Mouse (Mus musculus) intestine, embryonic 14.5 days (tissue): ENCODE results near the gene Popdc3. TPM values are rescaled to one million over a fixed set of nuclear protein-coding genes. Genes with fewer than 3 reads are reported as not detected.
A peak's percentile ranks its signal among the peaks of the same experiment; 100 is the strongest.
"Not testable (repeated sequence)": the region's sequence is repeated elsewhere in the genome, so short reads cannot be mapped to it uniquely, and the experiment has no call there.

Experiments
- ATAC-seq: fragments of 200-750 bp; cut with Nextera tagmentation; replicated peaks from 2 replicates; pipeline ENCODE4 v1.8.0; 2017; ENCODE audit warnings: low read depth, moderate number of reproducible peaks, moderate TSS enrichment, moderate library complexity; ENCODE audit not compliant: low FRiP score, low TSS enrichment
- DNase-seq: peaks from one replicate; pipeline ENCODE4 v3.0.0-alpha.2; 2018; ENCODE audit warnings: low spot score
- H3K27ac ChIP-seq: fragments of 300-500 bp; sonication (generic); 2 replicates; pipeline ENCODE4 v1.5.1; 2014; ENCODE audit warnings: low read depth, mild to moderate bottlenecking, control low read depth
- H3K27me3 ChIP-seq: fragments of 300-500 bp; sonication (generic); replicated peaks from 2 replicates; pipeline ENCODE4 v1.6.1; 2014; ENCODE audit warnings: low read length, control low read depth; ENCODE audit not compliant: control insufficient read depth, insufficient read depth
- H3K36me3 ChIP-seq: fragments of 300-500 bp; sonication (generic); 2 replicates; pipeline ENCODE4 v1.6.1; 2014; ENCODE audit warnings: low read length, control low read depth; ENCODE audit not compliant: control insufficient read depth, insufficient read depth
- H3K4me1 ChIP-seq: fragments of 300-500 bp; sonication (generic); replicated peaks from 2 replicates; pipeline ENCODE4 v1.6.1; 2014; ENCODE audit warnings: low read length, control low read depth, mixed read lengths; ENCODE audit not compliant: control insufficient read depth, insufficient read depth
- H3K4me2 ChIP-seq: fragments of 300-500 bp; sonication (generic); 2 replicates; pipeline ENCODE4 v1.6.1; 2014; ENCODE audit warnings: low read length
- H3K4me3 ChIP-seq: fragments of 300-500 bp; sonication (generic); 2 replicates; pipeline ENCODE4 v1.5.1; 2014; ENCODE audit warnings: low read depth, low read length, control low read depth, mixed read lengths
- H3K9ac ChIP-seq: fragments of 300-500 bp; sonication (generic); 2 replicates; pipeline ENCODE4 v1.6.1; 2014; ENCODE audit warnings: mild to moderate bottlenecking, low read length
- H3K9me3 ChIP-seq: fragments of 300-500 bp; sonication (generic); 2 replicates; pipeline ENCODE4 v1.6.1; 2016; ENCODE audit warnings: low read length, control low read depth; ENCODE audit not compliant: control insufficient read depth
- WGBS: fragments of 180-500 bp; shearing (Covaris S2); extraction: QIAGEN DNeasy Blood & Tissue Kit; methylation state at CpG from one replicate; pipeline ENCODE4 v1.1.7; 2014; 5-methylcytosine and 5-hydroxymethylcytosine counted together
- polyA plus RNA-seq: library from polyadenylated mRNA; unstranded; fragments of >200 nt; fragmentation: Nextera tagmentation; extraction: Ambion mirVana; gene quantifications from 2 replicates; pipeline ENCODE4 v1.2.1, GENCODE M21; 2014

Popdc3 gene
- 0.22 and 0.51 TPM in 2 replicates for polyA plus RNA-seq

GRCm38 (mm10) chr10:45177798-45178197 lies at the start of gene Popdc3:
Popdc3 (plus strand) TSS chr10:45178098.
- H3K4me1 ChIP-seq, H3K36me3 ChIP-seq, DNase-seq, H3K9me3 ChIP-seq, H3K27me3 ChIP-seq, ATAC-seq, H3K4me2 ChIP-seq, H3K27ac ChIP-seq, H3K4me3 ChIP-seq, H3K9ac ChIP-seq: not testable (repeated sequence)
- 67% methylated on average over 1 of the region's 5 CpGs for WGBS

DNA sequence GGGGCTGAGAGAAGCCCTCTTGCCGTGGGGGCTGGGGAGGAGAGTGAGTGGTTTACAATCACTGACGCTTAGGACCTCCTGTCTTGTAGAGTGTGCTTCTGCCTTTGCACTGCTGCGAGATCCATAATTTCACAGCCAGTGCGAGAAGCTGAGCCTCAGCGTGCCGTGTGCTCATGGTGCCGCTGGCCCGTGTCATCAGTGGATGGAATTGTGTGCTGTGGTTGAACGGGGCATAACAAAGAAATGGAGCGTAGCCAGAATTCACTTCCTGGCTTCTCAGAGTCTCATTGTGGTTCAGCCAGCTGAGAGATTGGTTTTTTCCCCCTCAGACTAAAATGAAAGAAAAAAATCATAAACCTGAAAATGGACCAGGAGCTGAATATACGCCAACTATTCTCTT lies 48.8 kb upstream of the Popdc3 start:
- 80% methylated on average over 11 of the region's 11 CpGs for WGBS
- Histone ChIP-seq H3K9me3 (no peaks in the 10 kb centered on the region), H3K4me1 (no peaks in the 10 kb centered on the region), H3K27ac (0 out of 2 replicates have a peak overlapping the region, but pooled peaks have one; percentile 23), H3K4me3 (no peak overlapping the region), H3K4me2 (no peak overlapping the region), H3K27me3 (no peaks in the 10 kb centered on the region), H3K36me3 (peaks cover 40% of the 10 kb centered on the region), H3K9ac (no peak overlapping the region)
- no peak for ATAC-seq
- DNase-seq, result no peak

- Histone ChIP-seq H3K4me3 (no peak overlapping the region), H3K9me3 (no peaks in the 10 kb centered on the region), H3K4me2 (no peak overlapping the region), H3K27me3 (no peaks in the 10 kb centered on the region), H3K4me1 (no peaks in the 10 kb centered on the region), H3K27ac (no peak overlapping the region), H3K36me3 (peaks cover 40% of the 10 kb centered on the region), H3K9ac (no peak overlapping the region)
- WGBS, result 84% methylated on average over 6 of the region's 6 CpGs
- peak; percentile 54 for DNase-seq
- no peak; the same call in 1 of the 2 replicates for ATAC-seq
Measured at GRCm38 (mm10) chr10:45130004-45130403, 47.9 kb upstream of the Popdc3 start.

DNA sequence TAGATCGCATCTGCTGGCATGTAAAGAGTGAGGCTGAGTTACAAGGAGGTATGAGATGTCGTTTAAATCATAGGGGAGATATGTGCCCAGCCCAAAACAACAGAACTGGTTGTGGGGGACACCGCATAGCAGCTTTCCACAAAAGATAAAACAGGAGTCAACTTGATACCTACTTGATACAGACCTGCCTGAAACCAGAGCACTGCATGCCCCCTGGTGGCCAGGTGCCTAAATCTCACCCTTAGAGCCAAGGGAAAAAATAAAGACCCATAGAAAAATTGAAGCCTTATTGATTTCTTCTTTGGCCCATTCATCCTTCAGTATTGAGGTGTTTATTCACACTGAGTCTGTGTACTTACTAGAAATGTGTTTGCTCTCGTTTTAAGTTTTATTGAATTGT lies 45.5 kb upstream of the Popdc3 start:
- peak; percentile 59 for DNase-seq
- no peak for ATAC-seq
- Histone ChIP-seq H3K9ac (no peak overlapping the region), H3K9me3 (no peaks in the 10 kb centered on the region), H3K4me1 (no peaks in the 10 kb centered on the region), H3K27ac (no peak overlapping the region), H3K36me3 (peaks cover 21% of the 10 kb centered on the region; the same call in 1 of the 2 replicates), H3K4me2 (no peak overlapping the region), H3K4me3 (no peak overlapping the region), H3K27me3 (no peaks in the 10 kb centered on the region)
- WGBS, result 66% methylated on average over 4 of the region's 4 CpGs

DNA sequence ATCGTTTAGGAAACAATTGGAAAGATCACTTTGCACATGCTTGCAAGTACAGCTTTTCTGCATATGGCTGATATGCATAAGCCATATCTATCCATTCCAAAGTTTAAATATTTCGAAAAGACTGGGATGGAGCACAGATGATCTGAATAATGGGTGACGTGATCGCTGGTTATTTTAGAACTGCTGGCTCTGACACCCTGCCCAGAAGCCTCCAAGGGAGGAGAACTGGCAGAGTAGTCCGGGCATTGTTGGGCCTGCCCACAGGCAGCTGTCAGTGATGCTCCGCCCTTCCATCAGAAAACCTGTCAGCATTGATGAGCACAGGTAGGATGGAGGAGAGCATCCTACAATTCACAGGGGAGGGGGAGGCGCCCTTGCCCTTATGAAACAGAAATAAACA lies 41.1 kb upstream of the Popdc3 start:
- H3K27ac ChIP-seq, result no peak overlapping the region
- ATAC-seq (no peak), DNase-seq (no peak)
- H3K4me2 ChIP-seq, result no peak overlapping the region
- H3K4me3 ChIP-seq, result no peak overlapping the region
- H3K9me3 ChIP-seq, result no peaks in the 10 kb centered on the region
- no peaks in the 10 kb centered on the region for H3K36me3 ChIP-seq
- no peak overlapping the region for H3K9ac ChIP-seq
- H3K27me3 ChIP-seq, result no peaks in the 10 kb centered on the region
- WGBS, result 89% methylated on average over 7 of the region's 7 CpGs
- no peaks in the 10 kb centered on the region for H3K4me1 ChIP-seq

DNA sequence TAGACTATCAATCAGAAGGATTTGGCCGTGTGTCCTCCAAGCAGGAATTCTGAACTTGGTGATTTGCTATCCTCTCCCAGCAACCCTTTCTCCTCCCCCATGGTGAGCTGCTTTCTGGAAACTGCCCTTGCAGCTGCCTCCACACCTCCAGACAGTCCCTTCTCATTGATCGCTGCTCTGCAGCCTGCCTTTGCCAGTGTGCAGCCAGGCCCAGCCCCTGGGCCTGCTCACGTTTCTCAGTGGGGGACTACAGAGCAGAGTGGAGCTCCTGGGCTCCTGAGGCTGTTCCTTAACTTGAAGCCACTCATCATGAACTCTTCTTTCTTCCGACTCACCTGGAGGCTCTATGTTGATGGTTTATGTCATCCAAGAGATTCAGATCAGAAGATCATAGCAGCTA lies 38.0 kb upstream of the Popdc3 start:
- DNase-seq, result no peak
- WGBS, result 71% methylated on average over 4 of the region's 4 CpGs

GRCm38 (mm10) chr10:45140474-45141212 lies 37.3 kb upstream of the Popdc3 start:
- Histone ChIP-seq H3K9ac (no peak overlapping the region), H3K36me3 (no peaks in the 10 kb centered on the region), H3K4me1 (no peaks in the 10 kb centered on the region), H3K9me3 (no peaks in the 10 kb centered on the region), H3K27ac (no peak overlapping the region), H3K27me3 (no peaks in the 10 kb centered on the region), H3K4me3 (no peak overlapping the region), H3K4me2 (no peak overlapping the region)
- WGBS, result 84% methylated on average over 7 of the region's 7 CpGs
- no peak for ATAC-seq
- DNase-seq, result no peak

More for the DNA sequence above, 38.0 kb upstream of the Popdc3 start:
- Histone ChIP-seq H3K4me2 (no peak overlapping the region), H3K9me3 (no peaks in the 10 kb centered on the region), H3K4me3 (no peak overlapping the region), H3K27ac (no peak overlapping the region), H3K9ac (no peak overlapping the region), H3K27me3 (no peaks in the 10 kb centered on the region), H3K36me3 (no peaks in the 10 kb centered on the region), H3K4me1 (no peaks in the 10 kb centered on the region)
- no peak for ATAC-seq

- no peak for ATAC-seq
- DNase-seq, result no peak
- 73% methylated on average over 5 of the region's 5 CpGs for WGBS
Measured at GRCm38 (mm10) chr10:45142359-45142758, 35.5 kb upstream of the Popdc3 start.

More at GRCm38 (mm10) chr10:45142359-45142758, 35.5 kb upstream of the Popdc3 start:
- no peak overlapping the region for H3K4me2 ChIP-seq
- no peak overlapping the region for H3K4me3 ChIP-seq
- no peaks in the 10 kb centered on the region for H3K36me3 ChIP-seq
- no peaks in the 10 kb centered on the region for H3K9me3 ChIP-seq
- H3K27ac ChIP-seq, result no peak overlapping the region
- H3K9ac ChIP-seq, result no peak overlapping the region
- H3K4me1 ChIP-seq, result no peaks in the 10 kb centered on the region
- no peaks in the 10 kb centered on the region for H3K27me3 ChIP-seq
